Mouse (Mus musculus): ENCODE results near the gene Igf2.
A peak's percentile ranks its signal among the peaks of the same experiment; 100 is the strongest.

Igf2 gene

GRCm38 (mm10) chr7:142659181-142659681 lies 7.4 kb downstream of the Igf2 start:
- DNase-seq (ENCODE audit: low read depth, low spot score) = no peak

DNA sequence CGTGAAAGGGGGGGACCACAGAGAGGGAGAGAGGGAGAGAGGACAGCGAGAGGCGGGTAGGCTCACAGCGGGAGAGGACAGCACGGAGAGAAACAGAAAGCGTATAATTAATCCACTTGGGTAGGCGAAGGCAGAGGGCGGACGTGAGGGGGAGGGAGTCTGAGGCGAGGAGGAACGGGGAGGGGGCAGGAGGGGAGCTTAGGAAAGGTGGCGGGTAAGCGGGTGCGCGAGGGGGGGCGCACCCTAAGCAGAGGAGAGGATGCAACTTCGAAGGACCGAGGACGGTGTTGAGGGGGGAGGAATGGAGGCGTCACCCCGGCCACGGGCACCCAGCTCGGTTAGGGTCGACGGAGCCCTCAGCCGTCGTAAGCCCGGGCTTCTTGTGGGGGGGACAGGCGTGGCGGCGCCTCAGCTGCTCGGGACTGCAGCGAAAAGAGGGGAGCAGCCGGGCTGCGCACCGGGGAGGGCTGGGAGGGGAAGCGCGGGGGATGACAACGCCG lies 7.9 kb downstream of the Igf2 start:
- DNase-seq (ENCODE audit: low read depth, low spot score) = no peak

- no peak for DNase-seq (ENCODE audit: low read depth, low spot score)
Observed at GRCm38 (mm10) chr7:142657821-142658614, 8.6 kb downstream of the Igf2 start.

DNA sequence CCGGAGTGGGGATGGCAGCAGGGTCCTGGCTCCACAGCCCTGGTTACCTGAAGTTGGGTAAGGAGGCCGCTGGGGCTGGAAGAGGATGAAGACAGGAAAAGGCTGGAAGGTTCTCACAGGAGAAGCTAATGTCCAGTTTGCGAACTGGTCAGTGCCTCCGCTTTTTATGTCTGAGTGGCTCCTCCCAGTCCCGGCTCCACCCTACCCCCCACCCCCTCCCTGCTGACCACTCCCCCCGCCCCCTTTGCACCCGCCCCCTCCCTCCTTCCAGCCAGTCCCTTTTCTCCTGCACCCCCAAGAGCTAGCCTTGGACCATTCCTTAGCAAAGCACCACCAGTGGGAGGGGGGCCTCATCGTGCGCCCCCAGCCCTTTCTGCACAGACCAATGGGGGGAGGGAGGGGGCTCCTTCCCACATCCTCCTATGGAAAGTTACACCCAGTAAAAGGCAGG lies 9.2 kb downstream of the Igf2 start:
- no peak for DNase-seq (ENCODE audit: low read depth, low spot score)

- DNase-seq (ENCODE audit: low read depth, low spot score) = no peak
Observed at GRCm38 (mm10) chr7:142656055-142656454, 10.6 kb downstream of the Igf2 start.

DNA sequence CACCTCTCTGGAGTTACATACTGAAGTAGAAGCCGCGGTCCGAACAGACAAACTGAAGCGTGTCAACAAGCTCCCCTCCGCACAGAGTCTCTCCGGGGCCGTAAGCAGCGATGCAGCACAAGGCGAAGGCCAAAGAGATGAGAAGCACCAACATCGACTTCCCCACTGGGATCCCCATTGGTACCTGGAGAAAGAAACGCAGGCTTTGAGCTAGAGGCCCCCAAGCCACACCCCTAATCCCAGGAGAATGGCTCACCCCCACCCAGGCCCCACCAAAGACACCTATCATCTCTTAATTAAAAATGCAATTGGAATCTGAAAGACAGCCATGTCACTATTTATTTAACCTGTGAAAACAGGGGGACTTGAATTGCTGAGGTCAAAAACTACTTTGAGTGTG lies 11.0 kb downstream of the Igf2 start:
- DNase-seq (ENCODE audit: low read depth, low spot score) = no peak

- DNase-seq (ENCODE audit: low read depth, low spot score) = no peak
Observed at GRCm38 (mm10) chr7:142653726-142654125, 12.9 kb downstream of the Igf2 start.

GRCm38 (mm10) chr7:142646676-142647075 lies 19.9 kb downstream of the Igf2 start:
- DNase-seq (ENCODE audit: low read depth, low spot score) = no peak

- no peak for DNase-seq (ENCODE audit: low read depth, low spot score)
Observed at GRCm38 (mm10) chr7:142645045-142645444, 21.6 kb downstream of the Igf2 start.

- no peak for DNase-seq (ENCODE audit: low read depth, low spot score)
Observed at GRCm38 (mm10) chr7:142636178-142636577, 30.4 kb downstream of the Igf2 start.

DNA sequence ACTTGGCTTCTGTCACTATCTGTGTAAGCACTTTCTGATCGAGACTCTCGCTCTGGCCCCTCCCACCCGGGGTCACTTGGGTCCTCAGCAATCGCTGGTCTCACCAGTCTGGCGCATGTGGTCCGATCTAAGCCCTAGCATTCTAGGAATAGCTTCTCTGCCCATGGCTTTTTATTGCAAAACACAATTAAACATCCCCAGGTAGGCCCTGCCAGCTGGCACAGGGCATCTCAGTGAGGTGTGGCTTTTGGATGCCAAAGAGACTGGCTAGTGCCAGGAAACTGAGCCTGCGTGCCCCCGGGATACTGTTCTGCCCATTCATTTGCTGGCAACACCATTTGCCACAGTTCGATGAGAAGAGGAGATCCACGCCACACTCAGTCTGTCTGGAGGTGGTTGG lies 35.9 kb downstream of the Igf2 start:
- no peak for DNase-seq (ENCODE audit: low read depth, low spot score)

GRCm38 (mm10) chr7:142629806-142630205 lies 36.8 kb downstream of the Igf2 start:
- no peak for DNase-seq (ENCODE audit: low read depth, low spot score)

DNA sequence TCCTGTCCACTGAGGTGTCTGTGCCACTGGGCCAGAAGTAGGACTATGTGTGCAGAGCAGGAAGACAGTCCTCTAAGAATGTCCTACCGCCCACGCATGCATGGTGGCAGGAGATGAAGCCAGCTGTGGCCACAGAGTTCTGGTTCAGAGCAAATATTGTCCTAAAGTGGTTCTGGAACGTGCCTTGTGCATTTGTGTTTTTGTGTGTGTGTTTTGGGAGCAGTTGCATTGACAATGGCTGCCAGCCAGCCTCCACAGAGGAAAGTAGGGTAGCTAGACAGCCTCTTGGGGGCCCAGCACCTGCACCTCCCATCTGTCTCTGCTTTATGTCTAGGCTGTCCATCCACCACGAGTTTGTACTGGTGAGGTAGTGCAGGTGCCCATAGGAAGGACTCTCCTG lies 44.4 kb downstream of the Igf2 start:
- DNase-seq (ENCODE audit: low read depth, low spot score) = no peak

DNA sequence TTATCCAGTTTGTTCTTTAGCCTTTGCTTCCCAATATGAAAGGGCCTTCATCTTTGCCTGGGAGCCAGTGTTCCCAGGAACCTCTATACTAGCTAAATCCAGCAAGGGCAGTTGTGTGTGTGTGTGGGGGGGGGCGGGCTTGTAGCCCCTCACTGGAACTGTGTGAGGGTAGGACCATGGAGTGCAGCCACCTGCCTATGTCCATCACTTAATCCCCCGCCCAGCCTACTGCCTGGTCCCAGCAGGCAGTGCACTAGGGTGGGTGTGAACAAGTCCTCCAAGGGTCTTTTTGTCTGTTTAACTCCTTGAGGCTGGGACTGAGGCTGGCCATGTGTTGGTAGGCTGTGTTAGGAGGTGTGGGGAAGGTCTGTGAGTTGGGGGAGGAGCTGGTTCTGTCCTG lies 53.5 kb downstream of the Igf2 start:
- DNase-seq (ENCODE audit: low read depth, low spot score) = no peak

GRCm38 (mm10) chr7:142610627-142611406 lies 55.8 kb downstream of the Igf2 start:
- DNase-seq (ENCODE audit: low read depth, low spot score) = peak; percentile 44

GRCm38 (mm10) chr7:142600921-142601320 lies 65.7 kb downstream of the Igf2 start:
- no peak for DNase-seq (ENCODE audit: low read depth, low spot score)

All from A20 (cell line).